Mouse (Mus musculus) T-cell, adult 2 months (primary cell): Measurements from ENCODE around the gene Palmd.

Source experiments
- DNase-seq: peaks from one replicate; pipeline ENCODE4 v3.0.0; 2022; ENCODE audit warnings: low spot score

The Palmd gene

DNA sequence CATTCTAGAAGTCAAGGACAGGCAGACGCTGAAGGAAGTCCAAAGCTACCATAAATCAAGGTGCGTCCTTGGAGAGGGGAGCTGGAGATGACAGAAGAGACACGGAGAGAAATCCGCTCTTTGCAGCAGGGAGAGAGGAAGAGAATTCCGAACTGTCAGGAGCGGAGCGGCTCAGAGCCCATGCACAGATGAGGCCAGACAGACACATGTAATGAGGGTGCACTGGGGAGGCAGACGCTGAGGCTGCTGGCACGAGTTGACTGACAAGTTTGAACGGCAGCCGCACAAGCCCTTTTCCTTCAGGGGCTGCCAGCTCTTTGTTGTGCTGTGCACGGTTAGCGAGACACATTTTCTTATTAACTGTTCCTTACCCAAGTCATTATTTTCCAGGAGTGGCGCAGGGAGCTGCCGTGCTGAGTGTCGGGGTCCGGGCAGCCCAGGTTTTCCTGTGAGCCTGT is at the start of gene Palmd:
Palmd (minus strand) TSS at position 448 of the 458 bp plus-strand sequence.
- DNase-seq = no peak

DNA sequence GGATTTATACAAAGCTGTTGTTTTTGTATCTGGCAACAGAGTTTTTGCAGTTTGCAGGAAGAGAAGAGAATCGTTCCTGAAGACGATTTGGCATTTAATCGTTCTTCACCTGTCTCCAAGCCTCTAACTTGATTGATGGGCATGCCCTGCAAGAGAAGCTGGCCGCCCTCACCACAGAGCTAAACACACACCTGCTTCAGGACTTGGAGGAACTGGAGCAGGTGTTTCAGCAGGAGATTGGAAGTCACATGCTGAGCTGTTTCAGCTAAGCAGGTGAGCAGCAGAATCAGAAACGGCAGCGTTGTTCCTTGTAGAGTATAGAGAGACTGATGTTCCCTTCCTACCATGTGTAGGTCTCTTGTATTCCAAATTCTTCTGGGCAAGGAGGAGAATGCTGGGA is 41.4 kb upstream of the Palmd start:
- DNase-seq = no peak

DNA sequence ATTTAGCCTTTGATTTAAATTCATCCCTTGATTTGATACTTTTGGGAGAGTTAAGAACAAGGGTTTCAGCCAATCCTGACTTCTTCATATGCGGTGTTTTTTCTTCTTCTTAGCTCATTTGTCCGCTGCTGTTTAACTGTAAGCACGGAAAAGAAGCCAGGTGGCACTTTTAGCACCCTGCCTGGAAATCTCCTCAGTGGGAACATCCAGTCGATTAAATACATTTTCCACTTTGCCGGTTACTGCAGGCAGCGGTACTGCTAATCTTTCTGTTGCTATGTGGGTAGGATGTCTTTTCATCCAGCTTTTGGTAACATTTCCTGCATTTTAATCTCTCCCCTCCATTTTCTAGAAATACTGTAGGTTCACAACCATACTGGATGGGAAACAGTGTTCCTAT is 38.6 kb upstream of the Palmd start:
- DNase-seq = no peak

DNA sequence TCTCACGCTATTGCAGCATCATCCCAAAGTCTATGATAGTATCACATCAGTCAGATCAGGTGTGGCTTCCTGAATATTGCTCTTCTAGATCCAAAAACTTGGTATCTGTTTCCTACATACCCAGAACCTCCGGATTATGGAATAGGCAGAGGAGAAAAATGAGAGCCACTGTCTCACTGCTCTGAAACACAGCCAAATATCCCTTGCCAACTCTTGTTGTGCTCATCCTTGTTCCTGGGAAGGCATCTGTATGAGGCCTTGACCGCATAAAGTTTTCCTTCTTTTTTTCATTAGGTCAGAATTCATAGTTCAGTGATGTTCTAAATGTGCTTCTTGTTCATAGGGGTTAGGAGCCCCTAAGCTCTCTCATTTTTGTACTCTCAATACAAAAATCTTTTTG is 37.8 kb upstream of the Palmd start:
- DNase-seq = no peak

GRCm38 (mm10) chr3:117003379-117003778 is 34.6 kb upstream of the Palmd start:
- no peak for DNase-seq

DNA sequence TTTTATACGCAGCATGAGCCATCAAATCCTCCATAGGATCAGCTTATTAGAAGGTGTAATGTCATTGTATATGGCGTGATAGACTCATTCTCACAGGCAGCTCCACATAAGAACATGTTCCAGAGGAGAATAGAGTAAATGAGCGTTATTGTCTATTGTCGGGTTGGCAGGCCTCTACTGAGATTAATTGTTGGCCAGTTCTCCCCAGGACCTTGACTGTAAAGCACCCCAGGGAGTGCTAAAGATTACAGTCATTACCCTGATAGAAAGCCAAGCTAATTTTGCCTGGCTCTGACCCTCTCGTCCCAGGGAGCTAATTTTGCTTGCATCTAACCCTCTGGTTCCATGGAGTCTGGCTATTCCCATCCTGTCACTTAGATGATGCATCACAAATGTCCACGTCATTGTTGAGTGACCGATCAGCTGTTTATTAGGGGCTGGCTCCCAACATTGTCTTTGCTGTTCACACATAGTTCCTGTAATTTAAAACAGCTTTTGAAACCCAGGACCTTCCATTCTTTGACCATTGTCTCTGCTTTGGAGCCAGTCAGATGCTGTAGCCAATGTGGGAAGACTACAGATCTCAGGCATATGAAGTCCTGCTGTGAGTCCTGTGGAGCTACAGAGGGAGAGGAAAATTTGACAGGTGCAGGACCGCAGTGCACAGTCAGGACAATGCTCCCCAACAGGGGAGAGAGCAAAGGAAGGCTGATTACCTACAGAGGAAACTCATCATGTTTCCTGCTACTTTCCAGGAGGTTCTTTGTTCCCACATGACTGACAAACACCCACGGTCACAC is 33.1 kb upstream of the Palmd start:
- no peak for DNase-seq

- no peak for DNase-seq
These were observed 24.2 kb upstream of the Palmd start for GRCm38 (mm10) chr3:116993011-116993410.

- no peak for DNase-seq
These were observed 22.4 kb upstream of the Palmd start for GRCm38 (mm10) chr3:116991180-116991579.

DNA sequence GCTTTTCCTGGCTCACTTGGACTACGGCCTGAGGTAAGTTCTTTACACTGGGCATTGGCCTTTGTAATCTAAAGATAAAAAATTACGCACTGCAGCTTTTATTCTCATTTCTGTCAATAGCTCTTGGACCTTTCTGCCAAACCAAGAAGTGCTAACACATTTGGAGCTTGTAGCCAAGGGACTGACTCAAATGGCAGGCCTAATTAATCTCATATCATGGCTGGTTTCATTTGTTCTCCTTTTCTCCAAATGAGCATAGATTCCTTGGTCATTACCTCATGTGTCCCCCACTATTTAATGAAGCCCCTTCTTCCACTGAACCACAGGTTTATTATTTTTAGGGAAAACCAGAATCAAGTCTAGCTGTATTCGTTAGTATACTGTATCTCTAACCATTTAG is 19.4 kb upstream of the Palmd start:
- DNase-seq = no peak

GRCm38 (mm10) chr3:116986451-116986850 is 17.7 kb upstream of the Palmd start:
- DNase-seq = no peak

- DNase-seq = no peak
These were observed 17.0 kb upstream of the Palmd start for GRCm38 (mm10) chr3:116985741-116986140.

DNA sequence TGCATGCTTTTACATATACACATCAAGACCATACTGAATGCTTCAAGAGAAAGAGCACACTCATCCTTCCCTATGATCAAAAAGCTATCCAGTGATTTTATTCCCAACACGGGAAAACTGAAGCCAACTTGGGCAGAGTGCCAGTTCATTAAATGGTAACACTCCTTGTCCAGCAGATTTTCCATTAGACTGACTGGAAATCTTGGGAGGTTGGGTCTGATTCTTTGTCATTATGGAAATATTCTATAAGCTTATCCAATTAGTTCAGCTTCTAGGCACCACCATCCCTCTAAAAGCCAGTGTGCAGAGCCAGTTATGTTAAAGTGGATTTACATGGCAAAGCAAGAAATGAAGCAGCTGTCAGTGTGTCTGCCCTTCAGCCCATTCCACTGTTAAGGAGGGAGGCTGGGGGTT is 16.3 kb upstream of the Palmd start:
- no peak for DNase-seq

- DNase-seq = no peak
These were observed 13.2 kb upstream of the Palmd start for GRCm38 (mm10) chr3:116981811-116982575.

- DNase-seq = no peak
These were observed 999 bp upstream of the Palmd start for GRCm38 (mm10) chr3:116969786-116970185.

GRCm38 (mm10) chr3:116969003-116969402 is 216 bp upstream of the Palmd start:
- no peak for DNase-seq

DNA sequence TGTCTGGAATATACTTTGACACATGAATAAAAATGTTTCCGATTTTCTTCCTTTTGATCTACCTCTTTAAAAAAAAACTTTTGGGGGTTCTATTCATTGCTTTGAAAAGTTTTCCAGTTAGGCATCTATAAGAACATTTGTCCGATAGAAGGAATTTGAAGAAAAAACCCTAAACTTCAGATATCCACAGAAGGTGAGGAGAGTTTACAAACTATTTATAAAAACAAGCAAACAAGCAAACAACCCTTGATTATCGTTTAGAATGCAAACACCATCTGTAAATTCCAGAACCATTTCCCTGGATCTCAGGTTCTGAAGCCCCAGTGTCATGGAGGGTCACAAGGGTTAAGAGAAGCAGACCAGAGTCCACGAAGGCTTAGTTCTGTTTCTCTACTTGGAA is 820 bp downstream of the Palmd start, which contains the start of gene 4930455H04Rik:
4930455H04Rik (plus strand) TSS at position 301 of the 400 bp plus-strand sequence.
- DNase-seq = no peak

- DNase-seq = no peak
These were observed 1.4 kb downstream of the Palmd start for GRCm38 (mm10) chr3:116967436-116967835.

DNA sequence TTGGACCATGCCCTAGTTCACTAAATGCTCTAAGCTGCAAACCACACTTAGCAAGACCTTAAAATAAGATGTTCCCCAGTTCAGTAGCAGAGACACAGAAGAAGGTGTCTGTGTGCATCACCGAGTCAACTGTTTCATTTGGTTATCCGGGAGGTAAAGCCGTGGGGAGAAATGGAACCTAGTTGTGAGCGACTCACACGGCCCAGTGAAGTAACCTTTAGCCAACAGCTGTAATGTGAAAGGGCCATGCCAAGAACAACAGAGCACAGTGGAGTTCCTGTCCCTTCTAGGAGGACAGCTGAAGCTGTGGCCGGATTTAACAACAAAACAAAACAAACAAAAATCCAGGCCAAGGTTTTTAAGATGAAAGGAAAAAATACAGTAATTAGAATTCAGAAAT is 2.0 kb downstream of the Palmd start:
- no peak for DNase-seq

GRCm38 (mm10) chr3:116966225-116966624 is 2.6 kb downstream of the Palmd start:
- no peak for DNase-seq

DNA sequence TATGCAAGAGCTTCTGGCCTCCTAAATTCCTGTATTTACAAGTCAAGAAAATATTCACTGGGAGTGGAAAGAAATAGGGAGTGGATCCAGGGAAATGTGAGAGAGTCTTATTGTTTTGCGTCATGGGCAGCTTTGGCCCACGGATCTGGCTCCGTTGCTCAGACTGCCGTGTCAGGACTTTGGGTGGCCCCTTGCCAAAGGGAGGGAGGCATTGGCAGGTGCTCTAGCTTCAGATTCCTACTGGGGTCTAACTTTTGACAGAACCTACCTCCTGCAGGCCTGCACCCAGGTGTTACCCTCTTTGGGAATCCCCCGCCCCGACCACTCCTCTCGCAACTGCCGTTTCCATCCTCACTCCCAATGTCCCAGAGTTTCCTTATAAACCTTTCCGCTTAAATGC is 4.4 kb downstream of the Palmd start:
- DNase-seq = no peak

DNA sequence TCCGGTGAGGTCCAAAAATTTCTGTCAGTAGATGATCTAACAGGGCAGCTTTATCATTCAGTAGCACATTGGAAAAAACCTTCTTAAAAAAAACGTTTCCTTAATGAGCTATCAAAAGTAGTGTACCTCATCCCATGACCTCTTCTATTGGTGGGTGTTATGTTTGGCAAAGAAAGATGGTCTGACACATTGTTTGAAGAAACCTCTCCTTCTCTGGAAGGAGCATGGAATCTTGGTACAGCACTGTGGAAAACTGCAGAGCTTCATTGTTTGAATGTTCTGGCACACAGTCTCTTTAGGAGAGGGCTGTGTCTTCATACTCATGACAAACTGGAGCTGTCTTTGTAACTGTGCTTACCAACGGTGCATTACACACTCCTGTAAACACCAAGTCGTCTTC is 5.6 kb downstream of the Palmd start:
- no peak for DNase-seq

DNA sequence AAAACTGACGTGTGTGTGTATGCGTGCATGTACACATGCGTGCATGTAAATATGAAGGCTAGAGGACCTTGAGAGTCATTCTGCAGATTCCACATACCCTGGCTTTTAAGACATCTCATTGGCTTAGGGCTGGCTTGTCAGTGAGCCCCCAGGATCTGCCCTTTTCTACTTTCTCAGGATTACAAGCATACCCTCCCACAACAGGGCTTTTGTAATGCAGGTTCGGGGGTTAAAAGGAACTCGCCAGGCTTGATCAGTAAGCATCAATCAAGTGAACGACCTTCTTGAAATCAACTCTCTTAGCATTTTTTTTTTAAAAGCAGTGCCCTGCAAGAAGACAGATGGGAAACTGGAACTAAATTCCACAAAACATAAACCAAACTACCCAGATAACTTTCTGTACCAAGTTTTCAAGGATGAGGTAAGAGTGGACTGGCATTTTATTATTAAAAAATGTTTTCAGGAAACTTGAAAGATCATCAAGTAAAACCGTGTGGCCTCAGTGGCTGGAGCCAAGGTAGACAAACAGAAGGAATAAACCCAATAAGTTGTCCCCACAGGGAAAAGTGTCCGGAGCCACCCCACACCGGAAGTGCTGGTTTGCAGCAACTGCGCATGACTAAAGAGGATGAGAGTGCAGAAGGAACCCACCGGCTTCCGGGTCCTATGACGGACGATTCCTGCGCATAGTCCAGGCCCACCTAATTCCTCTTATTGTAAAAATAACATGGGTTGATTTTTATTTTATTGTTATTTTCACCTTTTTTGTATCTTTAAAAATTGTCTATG is 7.2 kb downstream of the Palmd start:
- no peak for DNase-seq
